Mouse (Mus musculus): Measurements from ENCODE around the gene Ankib1. TPM values are rescaled to one million over a fixed set of nuclear protein-coding genes. Genes with fewer than 3 reads are reported as not detected.
"Not testable (repeated sequence)": the region's sequence is repeated elsewhere in the genome, so short reads cannot be mapped to it uniquely, and the experiment has no call there.

Ankib1 gene
- polyA plus RNA-seq (2015; fragmentation: Nextera tagmentation; extraction: Ambion mirVana) = 18.3 and 18.9 TPM in 2 replicates

- H3K4me1 ChIP-seq (replicated peaks) = peaks cover 31% of the 10 kb centered on the region
- no peaks in the 10 kb centered on the region for H3K9me3 ChIP-seq
- peak within 1 kb of the TSS; percentile 90 for H3K9ac ChIP-seq
- peak within 1 kb of the TSS; percentile 96 for H3K27ac ChIP-seq (replicated peaks)
- peak within 1 kb of the TSS; percentile 92 for H3K4me2 ChIP-seq
- no peaks in the 10 kb centered on the region for H3K27me3 ChIP-seq
- peak; percentile 97 for ATAC-seq (ENCODE audit: low read depth)
- H3K36me3 ChIP-seq = 0 out of 2 replicates have a peak, but pooled peaks cover 4% of the 10 kb centered on the region
- peak within 1 kb of the TSS; percentile 93 for H3K4me3 ChIP-seq
- under 1% methylated on average over 98 of the region's 109 CpGs for WGBS
These were observed at the start of gene Ankib1, which contains the start of gene Krit1 for GRCm38 (mm10) chr5:3802433-3803291. TSS of gene Ankib1 (minus strand) at chr5:3802925. TSS of gene Krit1 (plus strand) at chr5:3803184.

- Histone ChIP-seq H3K9ac (peak within 1 kb of the TSS; percentile 61), H3K27me3 (no peaks in the 10 kb centered on the region), H3K36me3 (peaks cover 20% of the 10 kb centered on the region), H3K4me1 (replicated peaks) (peaks cover 5% of the 10 kb centered on the region), H3K9me3 (no peaks in the 10 kb centered on the region), H3K4me2 (peak within 1 kb of the TSS; percentile 61), H3K4me3 (peak within 1 kb of the TSS; percentile 34), H3K27ac (replicated peaks) (no peak within 1 kb of the TSS)
- peak; percentile 47; the same call in 1 of the 2 replicates for ATAC-seq (ENCODE audit: low read depth)
- WGBS = 4% methylated on average over 24 of the region's 24 CpGs
These were observed 42.3 kb upstream of the Ankib1 start, which contains the start of gene Lrrd1 for GRCm38 (mm10) chr5:3845026-3845425. TSS of gene Lrrd1 (plus strand) at chr5:3845173.

- H3K9me3 ChIP-seq = peaks cover 5% of the 10 kb centered on the region; the same call in 1 of the 2 replicates
- no peak overlapping the region for H3K27ac ChIP-seq (replicated peaks)
- H3K27me3 ChIP-seq = no peaks in the 10 kb centered on the region
- H3K4me2 ChIP-seq = no peak overlapping the region
- H3K4me1 ChIP-seq (replicated peaks) = no peaks in the 10 kb centered on the region
- H3K36me3 ChIP-seq = peaks cover 54% of the 10 kb centered on the region
- no peak overlapping the region for H3K9ac ChIP-seq
- H3K4me3 ChIP-seq = no peak overlapping the region
- no peak for ATAC-seq (ENCODE audit: low read depth)
- 78% methylated on average over 1 of the region's 1 CpGs for WGBS
These were observed 31.4 kb upstream of the Ankib1 start for GRCm38 (mm10) chr5:3834107-3834506.

- Histone ChIP-seq H3K27me3 (no peaks in the 10 kb centered on the region), H3K36me3 (peaks cover 29% of the 10 kb centered on the region), H3K9ac (no peak overlapping the region), H3K4me3 (no peak overlapping the region), H3K27ac (replicated peaks) (no peak overlapping the region), H3K4me1 (replicated peaks) (peaks cover 9% of the 10 kb centered on the region), H3K4me2 (no peak overlapping the region), H3K9me3 (no peaks in the 10 kb centered on the region)
- WGBS = 100% methylated on average over 1 of the region's 1 CpGs
- no peak for ATAC-seq (ENCODE audit: low read depth)
These were observed 5.7 kb upstream of the Ankib1 start for GRCm38 (mm10) chr5:3808472-3808871.

GRCm38 (mm10) chr5:3803292-3804165 is 804 bp upstream of the Ankib1 start:
- 0 out of 2 replicates have a peak, but pooled peaks cover 4% of the 10 kb centered on the region for H3K36me3 ChIP-seq
- H3K9me3 ChIP-seq = no peaks in the 10 kb centered on the region
- H3K27me3 ChIP-seq = no peaks in the 10 kb centered on the region
- 1% methylated on average over 36 of the region's 36 CpGs for WGBS
- peak; percentile 82 for ATAC-seq (ENCODE audit: low read depth)
- peak overlapping the region; percentile 90 for H3K9ac ChIP-seq
- H3K27ac ChIP-seq (replicated peaks) = peak overlapping the region; percentile 96
- H3K4me2 ChIP-seq = peak overlapping the region; percentile 92
- peaks cover 31% of the 10 kb centered on the region for H3K4me1 ChIP-seq (replicated peaks)
- peak overlapping the region; percentile 93 for H3K4me3 ChIP-seq

- Histone ChIP-seq H3K4me1 (replicated peaks) (peaks cover 31% of the 10 kb centered on the region), H3K36me3 (no peaks in the 10 kb centered on the region), H3K4me3 (peak overlapping the region; percentile 93), H3K27ac (replicated peaks) (peak overlapping the region; percentile 96), H3K9ac (peak overlapping the region; percentile 90), H3K9me3 (no peaks in the 10 kb centered on the region), H3K4me2 (peak overlapping the region; percentile 92), H3K27me3 (no peaks in the 10 kb centered on the region)
- 5% methylated on average over 18 of the region's 18 CpGs for WGBS
- ATAC-seq (ENCODE audit: low read depth) = peak; percentile 4
These were observed 873 bp downstream of the Ankib1 start for GRCm38 (mm10) chr5:3801672-3802432.

GRCm38 (mm10) chr5:3800881-3801280 is 1.8 kb downstream of the Ankib1 start:
- WGBS = 77% methylated on average over 4 of the region's 4 CpGs
- H3K27ac ChIP-seq (replicated peaks) = no peak overlapping the region
- H3K9me3 ChIP-seq = no peaks in the 10 kb centered on the region
- peak overlapping the region; percentile 24 for H3K4me3 ChIP-seq
- peak overlapping the region; percentile 43; the same call in 1 of the 2 replicates for H3K9ac ChIP-seq
- H3K4me1 ChIP-seq (replicated peaks) = peaks cover 31% of the 10 kb centered on the region
- H3K27me3 ChIP-seq = no peaks in the 10 kb centered on the region
- peak overlapping the region; percentile 92 for H3K4me2 ChIP-seq
- no peak for ATAC-seq (ENCODE audit: low read depth)
- no peaks in the 10 kb centered on the region for H3K36me3 ChIP-seq

- 84% methylated on average over 1 of the region's 1 CpGs for WGBS
- ATAC-seq (ENCODE audit: low read depth) = no peak
These were observed 2.7 kb downstream of the Ankib1 start for GRCm38 (mm10) chr5:3800041-3800440.

GRCm38 (mm10) chr5:3798656-3799055 is 4.1 kb downstream of the Ankib1 start:
- not testable (repeated sequence) for H3K36me3 ChIP-seq; H3K9me3 ChIP-seq; H3K27ac ChIP-seq (replicated peaks); H3K27me3 ChIP-seq; ATAC-seq (ENCODE audit: low read depth); H3K4me2 ChIP-seq; H3K9ac ChIP-seq; H3K4me3 ChIP-seq
- peaks cover 22% of the 10 kb centered on the region for H3K4me1 ChIP-seq (replicated peaks)

More at GRCm38 (mm10) chr5:3800041-3800440, 2.7 kb downstream of the Ankib1 start:
- H3K9me3 ChIP-seq = no peaks in the 10 kb centered on the region
- H3K36me3 ChIP-seq = no peaks in the 10 kb centered on the region
- no peaks in the 10 kb centered on the region for H3K27me3 ChIP-seq
- H3K4me2 ChIP-seq = no peak overlapping the region; the same call in 1 of the 2 replicates
- peaks cover 31% of the 10 kb centered on the region for H3K4me1 ChIP-seq (replicated peaks)
- no peak overlapping the region for H3K9ac ChIP-seq
- H3K27ac ChIP-seq (replicated peaks) = no peak overlapping the region
- no peak overlapping the region for H3K4me3 ChIP-seq

GRCm38 (mm10) chr5:3797101-3797500 is 5.6 kb downstream of the Ankib1 start:
- not testable (repeated sequence) for H3K9ac ChIP-seq

GRCm38 (mm10) chr5:3791048-3791447 is 11.7 kb downstream of the Ankib1 start:
- ATAC-seq (ENCODE audit: low read depth) = no peak
- Histone ChIP-seq H3K36me3 (no peaks in the 10 kb centered on the region), H3K9me3 (no peaks in the 10 kb centered on the region), H3K9ac (no peak overlapping the region), H3K4me1 (replicated peaks) (0 out of 2 replicates have a peak, but pooled peaks cover 4% of the 10 kb centered on the region), H3K4me2 (no peak overlapping the region), H3K4me3 (no peak overlapping the region), H3K27ac (replicated peaks) (no peak overlapping the region), H3K27me3 (no peaks in the 10 kb centered on the region)

More at GRCm38 (mm10) chr5:3797101-3797500, 5.6 kb downstream of the Ankib1 start:
- not testable (repeated sequence) for H3K9me3 ChIP-seq; H3K4me2 ChIP-seq; H3K4me3 ChIP-seq; ATAC-seq (ENCODE audit: low read depth); H3K27me3 ChIP-seq; H3K36me3 ChIP-seq; H3K27ac ChIP-seq (replicated peaks)
- WGBS = 91% methylated on average over 2 of the region's 2 CpGs
- peaks cover 22% of the 10 kb centered on the region for H3K4me1 ChIP-seq (replicated peaks)
